Mouse (Mus musculus) left cerebral cortex, adult 2 months (tissue): ENCODE measurements around the gene Mex3d. TPM values are rescaled to one million over a fixed set of nuclear protein-coding genes. Genes with fewer than 3 reads are reported as not detected.
"Not testable (repeated sequence)": the region's sequence is repeated elsewhere in the genome, so short reads cannot be mapped to it uniquely, and the experiment has no call there.

ENCODE experiments used
- DNase-seq, 2 experiments: peaks; one replicate each; pipeline ENCODE4 v3.0.0; 2021 to 2022; ENCODE audit warnings: low spot score in 2 of 2, mixed read lengths in 1 of 2; ENCODE audit errors: extremely low spot score in 1 of 2
- H3K27ac ChIP-seq: fragments of 200-600 bp; 2 replicates; pipeline ENCODE4 v1.8.1; 2022
- H3K4me3 ChIP-seq: fragments of 200-600 bp; 2 replicates; pipeline ENCODE4 v1.8.1; 2022
- CTCF ChIP-seq: fragments of 200-600 bp; IDR thresholded peaks from 2 replicates; pipeline ENCODE4 v1.8.1; 2022; ENCODE audit warnings: antibody characterized with exemption, mild to moderate bottlenecking, moderate library complexity
- intact Hi-C: fragments of 180-260 bp; cut with DNase I; formaldehyde crosslinking; loops from one replicate; pipeline ENCODE4 v1.15.1; 2025
- total RNA-seq, 2 experiments: library from RNA; stranded (reverse); gene quantifications; 2 replicates each; pipeline ENCODE4 v1.2.3; 2021

Gene Mex3d
- total RNA-seq, 2 experiments from 2014 or later = 19.2 to 20.6 TPM

- intact Hi-C loops = loop anchor here (2.0 kb wide), 1 partner anchor 56 kb away; the partner anchor contains the start of gene Rps15
- H3K27ac ChIP-seq = 0 out of 2 replicates have a peak within 1 kb of the TSS, but pooled peaks have one; percentile 19
- H3K4me3 ChIP-seq = peak within 1 kb of the TSS; percentile 38
- DNase-seq = no peak
- peak; percentile 64 for TF ChIP-seq CTCF
Measured at GRCm38 (mm10) chr10:80348244-80348781, 39.1 kb downstream of the Mex3d start, which contains the start of gene Adamtsl5. Gene Adamtsl5 (minus strand): TSS chr10:80348412.

- no peak for TF ChIP-seq CTCF
- Histone ChIP-seq H3K27ac (no peak overlapping the region), H3K4me3 (peak overlapping the region; percentile 38)
- intact Hi-C loops = no loop called here
- DNase-seq = no peak
Measured at GRCm38 (mm10) chr10:80347514-80347967, 39.9 kb downstream of the Mex3d start.

- DNase-seq, H3K27ac ChIP-seq, intact Hi-C loops, H3K4me3 ChIP-seq: not testable (repeated sequence)
Measured at GRCm38 (mm10) chr10:80345929-80346328, 41.5 kb downstream of the Mex3d start.

- no peak for DNase-seq
- intact Hi-C loops = no loop called here
- Histone ChIP-seq H3K4me3 (no peak overlapping the region), H3K27ac (no peak overlapping the region)
- no peak for TF ChIP-seq CTCF
Measured at GRCm38 (mm10) chr10:80345122-80345521, 42.3 kb downstream of the Mex3d start.

GRCm38 (mm10) chr10:80344131-80344661 lies 43.3 kb downstream of the Mex3d start:
- no peak for DNase-seq
- Histone ChIP-seq H3K4me3 (no peak overlapping the region), H3K27ac (no peak overlapping the region)
- intact Hi-C loops = no loop called here
- TF ChIP-seq CTCF = no peak

- Histone ChIP-seq H3K4me3 (no peak overlapping the region), H3K27ac (no peak overlapping the region)
- no peak for DNase-seq
- no peak for TF ChIP-seq CTCF
- intact Hi-C loops = no loop called here
Measured at GRCm38 (mm10) chr10:80343425-80343895, 44.0 kb downstream of the Mex3d start.

- peak in 1 of 2 experiments; percentile 38 for DNase-seq
- no peak overlapping the region for H3K27ac ChIP-seq
- intact Hi-C loops = no loop called here
- no peak overlapping the region for H3K4me3 ChIP-seq
- TF ChIP-seq CTCF = no peak
Measured at GRCm38 (mm10) chr10:80342749-80343424, 44.6 kb downstream of the Mex3d start.

- intact Hi-C loops = no loop called here
- TF ChIP-seq CTCF = no peak
- Histone ChIP-seq H3K4me3 (no peak overlapping the region), H3K27ac (no peak overlapping the region)
- no peak for DNase-seq
Measured at GRCm38 (mm10) chr10:80342305-80342748, 45.1 kb downstream of the Mex3d start.

- TF ChIP-seq CTCF = no peak
- Histone ChIP-seq H3K27ac (no peak overlapping the region), H3K4me3 (no peak overlapping the region)
- DNase-seq = no peak
- intact Hi-C loops = no loop called here
Measured at GRCm38 (mm10) chr10:80341491-80342304, 45.8 kb downstream of the Mex3d start.

- Histone ChIP-seq H3K4me3 (no peak overlapping the region), H3K27ac (no peak overlapping the region)
- intact Hi-C loops = no loop called here
- no peak for DNase-seq
- no peak for TF ChIP-seq CTCF
Measured at GRCm38 (mm10) chr10:80341026-80341425, 46.4 kb downstream of the Mex3d start.

- TF ChIP-seq CTCF = peak; percentile 92
- no peak overlapping the region for H3K27ac ChIP-seq
- DNase-seq = peak; percentile 84 to 87
- intact Hi-C loops = loop anchor here (1.0 kb wide), 1 partner anchor 34 kb away; no protein-coding TSS in a partner anchor
- no peak overlapping the region for H3K4me3 ChIP-seq
Measured at GRCm38 (mm10) chr10:80339941-80340750, 47.3 kb downstream of the Mex3d start.
